Mouse (Mus musculus): ENCODE measurements around the gene Coq5.

Coq5 gene

GRCm38 (mm10) chr5:115279226-115280049, at the start of gene Coq5:
TSS of gene Coq5 (plus strand) at chr5:115279666.
- peak; percentile 89 for DNase-seq (ENCODE audit: low read depth, low spot score)

GRCm38 (mm10) chr5:115230830-115231551, 48.5 kb upstream of the Coq5 start:
- DNase-seq (ENCODE audit: low read depth, low spot score): no peak

- DNase-seq (ENCODE audit: low read depth, low spot score): peak; percentile 44
These were observed 47.8 kb upstream of the Coq5 start for GRCm38 (mm10) chr5:115231552-115232120.

DNA sequence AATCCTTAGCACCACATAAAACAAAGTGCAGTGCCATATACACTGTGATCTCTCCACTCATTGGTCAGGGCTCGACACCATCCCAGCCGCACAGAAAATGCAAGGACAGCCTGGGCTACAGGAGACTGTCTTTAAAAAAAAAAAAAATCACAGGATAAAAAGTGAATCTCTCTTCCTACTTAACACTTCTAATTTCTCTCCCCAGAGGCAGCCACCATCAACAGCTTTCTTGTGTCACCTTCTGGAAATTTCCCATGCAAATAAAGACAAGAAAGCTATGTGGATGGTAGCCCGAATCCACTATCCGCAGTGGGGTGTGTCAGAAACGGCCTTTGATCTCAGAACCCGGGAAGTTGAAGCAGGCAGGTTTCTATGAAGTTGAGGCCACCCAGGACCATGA, 47.0 kb upstream of the Coq5 start:
- DNase-seq (ENCODE audit: low read depth, low spot score): no peak

- DNase-seq (ENCODE audit: low read depth, low spot score): no peak
These were observed 46.3 kb upstream of the Coq5 start for GRCm38 (mm10) chr5:115233031-115233780.

GRCm38 (mm10) chr5:115234519-115234918, 44.9 kb upstream of the Coq5 start:
- DNase-seq (ENCODE audit: low read depth, low spot score): no peak

GRCm38 (mm10) chr5:115235323-115235771, 44.1 kb upstream of the Coq5 start:
- DNase-seq (ENCODE audit: low read depth, low spot score): no peak

DNA sequence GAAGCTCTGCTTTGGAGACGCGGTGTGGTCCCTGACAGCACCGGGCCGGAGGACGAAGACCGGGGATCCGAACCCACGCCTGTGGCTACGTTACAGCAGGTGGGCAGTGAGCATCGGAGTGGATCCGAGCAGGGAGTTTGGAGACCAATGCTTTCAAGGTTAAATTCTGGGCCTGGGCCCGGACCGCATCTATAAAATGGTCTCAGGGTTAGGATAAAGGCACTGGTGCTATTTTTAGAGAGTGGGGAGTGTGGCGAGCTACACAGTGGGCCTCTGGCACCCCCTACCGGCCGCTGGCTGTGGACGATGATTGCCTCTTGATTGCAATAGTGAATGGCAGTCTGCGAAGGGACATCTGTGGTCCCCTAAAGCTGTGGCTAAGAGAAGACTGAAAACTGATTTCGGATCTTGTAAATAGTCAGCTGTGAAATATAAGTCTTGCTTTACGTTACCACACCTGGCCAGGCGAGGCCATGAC, 43.6 kb upstream of the Coq5 start, which contains the start of gene Pop5:
Gene Pop5, plus strand, starts transcription at position 51 of the 478 bp plus-strand sequence.
- DNase-seq (ENCODE audit: low read depth, low spot score): peak; percentile 75

- peak; percentile 95 for DNase-seq (ENCODE audit: low read depth, low spot score)
These were observed 41.4 kb upstream of the Coq5 start for GRCm38 (mm10) chr5:115237803-115238728.

DNA sequence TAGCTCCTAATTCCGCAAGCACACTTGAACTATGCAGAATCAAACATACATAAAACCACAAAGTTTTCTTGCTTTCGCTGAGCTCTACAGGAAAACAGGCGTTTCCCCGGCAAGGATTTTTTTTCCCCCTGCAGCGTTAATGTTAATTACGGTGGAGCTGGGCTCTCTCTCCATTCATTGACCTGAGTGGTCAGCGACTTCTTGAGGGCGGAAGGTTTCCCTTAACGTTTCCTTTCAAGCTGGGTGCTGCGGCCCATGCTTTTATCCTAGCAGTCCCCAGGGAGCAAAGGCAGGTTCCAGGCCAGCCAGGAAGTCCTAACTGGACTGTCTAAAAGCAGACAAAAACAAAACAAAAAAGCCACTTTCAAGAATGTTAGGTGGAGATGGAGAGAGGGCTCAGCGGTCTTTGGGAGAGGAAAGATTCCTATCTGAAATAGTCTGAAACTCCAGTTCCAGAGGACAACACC, 40.7 kb upstream of the Coq5 start:
- peak; percentile 29 for DNase-seq (ENCODE audit: low read depth, low spot score)

GRCm38 (mm10) chr5:115240191-115240590, 39.3 kb upstream of the Coq5 start:
- DNase-seq (ENCODE audit: low read depth, low spot score): no peak

DNA sequence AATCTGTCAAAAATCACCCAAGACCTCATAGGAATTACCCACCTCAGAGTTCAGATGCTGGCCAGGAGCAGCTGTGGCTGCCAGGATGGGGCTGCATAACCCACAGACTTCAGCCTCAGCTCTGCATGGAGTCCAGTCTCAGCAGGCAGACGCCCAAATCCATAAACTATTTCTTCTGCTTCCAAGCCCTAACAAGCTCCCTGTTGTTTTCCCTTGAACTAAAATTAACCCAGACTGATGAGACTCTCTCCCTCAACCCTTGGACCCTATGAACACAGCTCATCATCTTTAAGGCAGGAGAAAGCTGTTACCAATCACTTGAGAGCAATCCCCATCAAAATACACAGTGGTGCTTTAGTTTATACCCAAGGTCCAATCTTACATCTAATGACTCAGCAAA, 24.0 kb upstream of the Coq5 start:
- DNase-seq (ENCODE audit: low read depth, low spot score): no peak

GRCm38 (mm10) chr5:115256909-115257546, 22.4 kb upstream of the Coq5 start:
- DNase-seq (ENCODE audit: low read depth, low spot score): no peak

DNA sequence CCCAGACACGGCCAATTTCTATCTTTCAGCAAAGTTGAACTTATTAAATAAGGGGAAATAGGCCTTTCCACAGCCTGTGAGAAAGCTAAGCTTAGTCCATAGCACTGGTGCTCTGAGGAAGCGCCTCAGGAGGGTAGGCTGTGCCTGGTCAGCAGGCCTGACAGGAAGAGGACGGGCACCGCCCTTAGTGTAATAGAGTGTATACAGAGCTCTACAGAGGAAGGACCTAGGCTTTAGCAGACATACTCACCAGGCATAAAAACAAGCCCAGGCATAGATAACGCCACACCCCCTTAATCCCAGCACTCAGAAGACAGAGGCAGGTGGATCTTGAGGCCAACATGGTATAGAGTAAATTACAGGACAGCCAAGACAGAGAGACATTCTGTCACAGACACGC, 19.1 kb upstream of the Coq5 start:
- no peak for DNase-seq (ENCODE audit: low read depth, low spot score)

GRCm38 (mm10) chr5:115261141-115261540, 18.3 kb upstream of the Coq5 start:
- DNase-seq (ENCODE audit: low read depth, low spot score): no peak

DNA sequence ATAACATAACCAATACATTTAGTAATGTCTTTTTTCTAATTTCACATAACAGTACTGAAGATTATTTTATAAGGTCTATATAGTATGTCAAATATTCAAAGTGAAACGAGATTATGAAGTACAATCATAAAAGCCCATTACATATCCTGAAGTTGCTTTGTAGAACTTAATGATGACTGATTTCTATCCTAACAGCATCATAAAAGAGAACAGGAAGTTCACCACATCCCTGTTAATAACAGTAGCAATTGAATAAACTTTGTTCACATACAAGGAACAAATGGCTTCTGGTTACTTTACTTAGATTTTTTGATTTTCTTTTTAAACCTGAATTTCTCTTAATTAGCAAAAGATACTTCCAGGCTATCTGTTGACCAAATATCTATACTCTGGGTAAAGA, 17.6 kb upstream of the Coq5 start:
- DNase-seq (ENCODE audit: low read depth, low spot score): no peak

- DNase-seq (ENCODE audit: low read depth, low spot score): no peak
These were observed 16.8 kb upstream of the Coq5 start for GRCm38 (mm10) chr5:115262502-115263291.

DNA sequence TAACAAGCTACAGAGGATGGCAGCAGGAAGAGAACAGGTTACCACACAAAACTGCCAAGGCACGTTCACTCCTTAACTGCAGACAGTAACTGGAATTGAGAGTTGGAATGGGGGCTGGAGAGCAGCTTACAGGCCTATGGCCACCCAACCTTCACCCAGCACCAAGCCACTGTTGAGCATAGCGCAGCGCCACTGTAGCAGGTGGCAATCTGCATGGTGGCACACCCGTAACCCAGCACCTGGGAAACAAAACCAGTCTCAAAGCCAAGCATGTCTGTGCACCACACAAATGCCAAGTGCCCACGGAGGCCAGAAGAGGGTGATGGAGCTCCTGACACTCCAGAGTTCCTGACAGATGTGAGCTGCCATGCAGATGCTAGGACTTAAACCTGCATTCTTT, 13.1 kb upstream of the Coq5 start:
- no peak for DNase-seq (ENCODE audit: low read depth, low spot score)
